34 mouse cellular contexts compared by ENCODE assay signal in the genomic region with DNA sequence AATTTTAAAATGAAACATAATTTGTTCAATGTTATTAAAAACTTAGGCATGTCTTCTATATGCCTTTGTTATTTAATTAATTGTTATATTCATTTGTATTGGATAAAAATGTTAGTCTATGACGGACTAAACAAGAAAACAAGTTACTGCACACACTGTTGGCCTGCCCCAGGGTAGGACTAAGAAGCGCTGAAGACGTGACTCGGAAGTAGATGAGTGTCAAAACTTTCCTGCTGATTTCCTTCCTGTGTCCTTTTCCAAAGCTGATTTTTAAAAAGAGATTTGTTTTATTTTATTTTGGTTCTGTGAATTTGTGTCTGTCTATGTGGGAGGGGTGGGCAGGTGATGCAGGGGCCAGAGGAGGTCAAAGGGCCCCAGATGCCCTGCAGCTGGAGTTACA. TPM values are rescaled to one million over a fixed set of nuclear protein-coding genes. Genes with fewer than 3 reads are reported as not detected.
"Had no signal": no experiment of that assay in that cellular context is flagged by ENCODE, and none has a peak within 500 bp of the region (broad histone marks: within the 10 kb centered on the region; RNA-seq: fewer than 3 reads in every experiment).

No protein-coding gene starts in this region.

- H3K27ac ChIP-seq: heart, embryonic 10.5 days; hindbrain, embryonic 13.5 days; hindbrain, embryonic 15.5 days; layer of hippocampus, adult 2 months; limb, embryonic 10.5 days; limb, embryonic 12.5 days; liver, embryonic 13.5 days; liver, embryonic 15.5 days had no signal

- H3K9ac ChIP-seq: heart, embryonic 12.5 days; hindbrain, embryonic 13.5 days; hindbrain, embryonic 15.5 days; limb, embryonic 12.5 days; liver, embryonic 13.5 days; liver, embryonic 15.5 days had no signal

- H3K36me3 ChIP-seq: heart, embryonic 10.5 days; heart, embryonic 12.5 days; hindbrain, embryonic 13.5 days; hindbrain, embryonic 15.5 days; limb, embryonic 10.5 days; limb, embryonic 12.5 days; liver, embryonic 13.5 days; liver, embryonic 15.5 days had no signal

- H3K4me1 ChIP-seq: heart, embryonic 10.5 days; heart, embryonic 12.5 days; hindbrain, embryonic 13.5 days; hindbrain, embryonic 15.5 days; limb, embryonic 10.5 days; limb, embryonic 12.5 days; liver, embryonic 13.5 days; liver, embryonic 15.5 days had no signal

- H3K4me3 ChIP-seq: heart, embryonic 10.5 days; heart, embryonic 12.5 days; hindbrain, embryonic 13.5 days; hindbrain, embryonic 15.5 days; layer of hippocampus, adult 2 months; limb, embryonic 10.5 days; limb, embryonic 12.5 days; liver, embryonic 13.5 days; liver, embryonic 15.5 days had no signal

- H3K27me3 ChIP-seq: heart, embryonic 12.5 days; hindbrain, embryonic 13.5 days; hindbrain, embryonic 15.5 days; limb, embryonic 12.5 days; liver, embryonic 13.5 days; liver, embryonic 15.5 days had no signal

- H3K9me3 ChIP-seq: heart, embryonic 10.5 days; hindbrain, embryonic 15.5 days; limb, embryonic 10.5 days; liver, embryonic 13.5 days; liver, embryonic 15.5 days had no signal

- DNase-seq: gastrocnemius, postnatal 14 days; gastrocnemius, postnatal 36 days; heart, adult 18-20 months; heart, postnatal 10 days; kidney, adult 18-20 months; kidney, adult 8-10 months; kidney, postnatal 10 days; kidney, postnatal 25 days; kidney, postnatal 4 days; liver; liver, embryonic 13.5 days had no signal

- ATAC-seq: intestine, embryonic 16.5 days had no signal

- H3K4me2 ChIP-seq: heart, embryonic 12.5 days; hindbrain, embryonic 13.5 days; hindbrain, embryonic 15.5 days; limb, embryonic 12.5 days; liver, embryonic 11.5 days; liver, embryonic 13.5 days; liver, embryonic 15.5 days had no signal

RNA-seq across cellular contexts. Expression of gene Esm1, which starts 25.7 kb away (rescaled TPM):
- total RNA-seq: layer of hippocampus, adult 2 months had no signal

RNA-seq across cellular contexts. Expression of gene Gzmk, which starts 42.0 kb away (rescaled TPM):
- total RNA-seq: gastrocnemius, adult 18-20 months; gastrocnemius, adult 8-10 months; gastrocnemius, postnatal 14 days; gastrocnemius, postnatal 36 days; heart, adult 18-20 months; heart, adult 8-10 months; heart, postnatal 10 days; heart, postnatal 25 days; hematopoietic stem cell, adult 5-6 weeks; left cerebral cortex, postnatal 14 days had no signal
- polyA plus RNA-seq: gonadal fat pad, adult 2 months; heart, embryonic 10.5 days; heart, embryonic 12.5 days; heart, embryonic 14.5 days; heart, embryonic 16.5 days; hindbrain, embryonic 11.5 days; hindbrain, embryonic 13.5 days; intestine, embryonic 14.5 days; intestine, embryonic 16.5 days; kidney, embryonic 14.5 days; kidney, embryonic 16.5 days; limb, embryonic 10.5 days; limb, embryonic 12.5 days; liver, embryonic 11.5 days; liver, embryonic 13.5 days; liver, embryonic 15.5 days had no signal
